Mouse (Mus musculus) urinary bladder, postnatal 25 days (tissue): ENCODE measurements around the gene Uba52.

ENCODE experiments used
- DNase-seq: peaks from one replicate; pipeline ENCODE4 v3.0.0; 2022; ENCODE audit warnings: low spot score

Gene Uba52

DNA sequence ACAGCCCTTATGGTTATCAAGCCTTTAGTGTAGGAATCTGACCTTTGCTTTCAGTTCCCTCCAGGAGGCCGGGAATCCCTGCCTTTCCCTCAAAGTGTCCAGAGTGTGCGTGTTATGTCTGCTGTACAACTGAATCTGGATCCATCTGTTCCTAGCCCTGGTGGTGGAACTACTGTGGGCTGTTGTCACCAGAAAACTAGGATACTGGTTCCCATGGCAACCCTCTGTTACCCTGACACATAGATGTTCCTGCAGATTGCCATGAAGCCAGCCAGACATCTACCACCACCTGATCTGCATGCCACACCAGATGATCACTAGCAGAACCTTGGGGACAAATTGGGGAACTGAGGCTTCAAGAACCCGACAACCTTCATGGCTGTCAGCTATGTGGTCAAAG is 28.7 kb downstream of the Uba52 start:
- DNase-seq = no peak

DNA sequence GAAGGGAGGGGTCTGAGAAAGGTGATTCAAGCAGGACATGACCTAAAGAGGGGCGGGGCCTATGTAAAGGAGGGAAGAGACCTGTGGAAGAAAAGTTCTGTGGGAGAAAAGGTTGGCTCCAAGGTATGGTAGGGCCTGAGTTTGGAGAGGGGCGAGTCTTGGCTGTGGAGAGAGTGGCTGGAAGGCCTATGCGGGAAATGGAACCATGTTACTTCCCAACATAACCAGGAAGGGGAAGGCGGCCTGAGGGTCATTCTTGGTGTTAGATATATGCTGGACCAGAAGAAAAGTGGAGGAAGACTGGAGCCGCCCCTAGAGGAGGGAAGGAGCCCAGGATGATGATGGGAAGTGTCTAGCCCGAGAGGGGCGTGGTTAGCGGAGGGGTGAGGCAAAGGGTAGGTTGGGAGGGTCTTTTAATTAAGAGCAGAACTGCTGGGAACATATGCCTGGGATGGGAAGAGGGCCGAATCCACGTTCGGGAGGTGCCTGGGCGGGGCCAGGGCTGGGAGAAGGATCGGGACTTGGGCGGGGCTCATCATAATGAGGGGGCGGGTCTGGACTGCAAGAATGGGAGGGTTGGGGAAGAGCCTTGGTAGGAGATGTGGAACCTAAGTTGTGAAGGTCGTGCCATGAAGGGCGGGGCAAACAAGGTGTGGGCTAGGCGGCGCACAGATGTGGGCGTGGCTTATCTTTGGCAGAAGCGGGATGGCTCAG is 33.2 kb downstream of the Uba52 start:
- DNase-seq = no peak

DNA sequence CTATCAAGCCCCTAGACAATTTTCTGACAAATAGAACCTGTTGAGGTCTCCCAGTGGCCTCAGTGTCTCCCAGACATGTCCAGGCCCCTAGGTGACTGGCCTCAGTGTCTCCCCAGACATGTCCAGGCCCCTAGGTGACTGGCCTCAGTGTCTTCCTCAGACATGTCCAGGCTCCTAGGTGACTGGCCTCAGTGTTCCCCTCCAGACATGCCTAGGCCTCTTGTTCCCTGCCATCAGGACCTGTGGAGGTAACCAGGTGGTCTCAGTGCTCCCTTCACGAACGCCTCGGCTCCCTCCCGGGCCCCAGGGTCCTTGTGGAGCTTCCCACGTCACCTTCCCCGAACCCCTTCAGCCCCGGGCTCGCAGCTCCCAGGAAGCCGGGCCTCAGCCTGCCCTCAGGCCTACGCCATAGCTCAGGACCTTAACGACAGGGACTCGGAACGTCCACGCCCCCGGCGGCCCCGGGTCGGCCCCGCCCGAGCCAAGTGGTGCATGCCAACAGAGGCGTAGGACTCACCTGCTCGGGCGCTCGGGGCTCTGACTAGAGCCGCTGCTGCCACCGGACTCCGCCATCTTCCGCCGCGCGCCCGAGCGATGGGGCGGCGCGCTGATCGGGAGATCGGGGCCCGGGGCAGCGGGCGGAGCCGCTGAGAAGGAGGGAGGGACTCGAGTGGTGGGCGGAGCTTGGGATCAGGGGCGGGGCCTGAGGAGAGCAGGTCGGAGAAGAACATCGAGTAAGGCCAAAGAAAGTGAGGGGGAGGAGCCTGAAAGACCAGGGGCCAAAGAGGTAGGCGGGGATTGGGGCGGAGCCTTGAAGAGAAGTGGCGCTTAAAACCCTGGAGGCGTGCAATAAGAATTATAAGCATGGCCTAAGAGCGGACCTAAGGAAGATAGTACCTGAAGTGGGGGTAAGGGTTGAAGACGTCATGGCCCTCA is 34.0 kb downstream of the Uba52 start, which contains the start of gene Klhl26:
Klhl26 (minus strand) TSS at position 636 of the 936 bp plus-strand sequence.
- DNase-seq = peak; percentile 97

DNA sequence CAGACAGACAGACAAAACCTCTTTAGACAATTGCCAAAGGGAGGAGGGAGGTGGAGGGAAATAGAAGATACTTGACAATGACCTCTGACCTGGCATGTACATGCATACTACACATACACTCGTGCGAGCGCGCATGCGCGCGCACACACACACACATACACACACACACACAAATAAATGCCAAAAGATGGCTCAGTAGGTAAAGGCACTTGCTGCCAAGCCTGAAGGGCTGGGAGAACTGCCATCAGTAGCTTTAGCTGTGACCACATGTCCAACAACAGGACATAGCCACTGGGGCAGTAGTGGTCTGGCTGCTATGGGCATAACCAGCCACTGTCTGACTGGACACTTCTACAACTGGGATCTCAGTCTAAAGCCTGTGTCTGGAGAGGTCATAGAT is 38.7 kb downstream of the Uba52 start:
- DNase-seq = no peak

DNA sequence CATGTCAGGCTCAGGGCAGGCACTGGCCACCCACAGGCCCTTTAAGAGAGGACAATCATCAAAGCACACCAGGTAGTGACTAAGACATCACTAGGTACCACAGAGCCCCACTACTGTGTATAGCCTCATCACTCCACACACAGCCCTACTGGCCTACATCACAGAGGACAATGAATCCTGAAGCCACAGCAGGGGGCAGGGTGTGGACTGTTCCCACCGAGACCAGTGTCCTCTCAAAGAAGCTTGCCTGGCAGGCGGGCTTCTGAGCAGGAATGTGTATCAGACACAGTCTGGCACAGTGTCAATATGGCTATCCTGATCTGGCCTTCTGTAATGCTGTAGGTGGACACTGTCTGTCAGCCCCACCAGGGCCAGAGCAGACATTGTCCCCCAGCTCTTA is 40.7 kb downstream of the Uba52 start:
- DNase-seq = no peak

DNA sequence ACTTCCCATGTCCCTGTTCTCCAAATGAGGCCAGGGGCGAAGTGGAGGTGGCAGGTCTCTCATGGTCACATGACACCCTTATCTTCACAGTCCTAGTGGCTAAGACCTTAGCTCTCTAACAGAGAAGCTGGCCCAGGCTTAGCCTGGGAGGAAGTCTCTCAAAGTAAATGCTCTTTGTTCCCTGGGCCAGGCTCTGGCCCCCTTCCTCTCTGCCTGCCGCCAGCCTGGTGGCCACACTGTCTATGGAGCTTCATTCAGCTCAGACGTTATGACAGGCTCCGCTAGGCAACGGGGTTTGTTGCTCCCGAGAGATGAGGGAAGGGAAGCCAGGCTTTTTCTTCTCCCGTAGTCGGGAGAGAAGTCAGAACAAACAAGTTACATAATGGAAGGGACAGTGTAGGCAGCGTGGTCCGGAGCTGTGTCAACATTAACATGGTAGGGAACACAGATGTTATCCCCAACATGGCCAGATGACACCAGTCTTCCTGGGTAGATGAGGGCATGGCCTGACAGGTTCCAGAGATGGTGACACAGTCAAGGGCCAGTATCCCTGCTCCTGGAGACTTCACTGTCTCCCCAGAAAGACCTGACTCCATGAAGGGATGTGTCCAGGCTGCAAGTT is 41.2 kb downstream of the Uba52 start:
- no peak for DNase-seq

DNA sequence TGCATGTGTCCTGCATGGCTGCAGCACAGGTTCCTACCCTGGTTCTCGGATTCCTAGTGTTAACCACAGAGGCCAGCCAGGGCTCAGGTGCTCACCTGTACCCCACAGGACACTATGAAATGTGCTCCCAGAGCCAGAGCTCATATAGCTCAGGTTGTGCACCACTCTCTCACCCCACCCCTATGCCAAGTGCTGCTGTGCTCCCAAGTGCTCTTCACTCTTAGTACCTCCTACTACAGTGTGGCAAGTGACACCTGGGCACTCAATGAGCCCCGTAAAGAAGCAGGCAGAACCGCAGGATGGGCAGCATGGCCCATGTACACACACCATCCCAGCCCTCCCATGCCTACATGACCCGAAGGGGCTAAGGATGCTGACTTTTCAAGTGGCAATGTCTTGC is 41.9 kb downstream of the Uba52 start:
- no peak for DNase-seq

DNA sequence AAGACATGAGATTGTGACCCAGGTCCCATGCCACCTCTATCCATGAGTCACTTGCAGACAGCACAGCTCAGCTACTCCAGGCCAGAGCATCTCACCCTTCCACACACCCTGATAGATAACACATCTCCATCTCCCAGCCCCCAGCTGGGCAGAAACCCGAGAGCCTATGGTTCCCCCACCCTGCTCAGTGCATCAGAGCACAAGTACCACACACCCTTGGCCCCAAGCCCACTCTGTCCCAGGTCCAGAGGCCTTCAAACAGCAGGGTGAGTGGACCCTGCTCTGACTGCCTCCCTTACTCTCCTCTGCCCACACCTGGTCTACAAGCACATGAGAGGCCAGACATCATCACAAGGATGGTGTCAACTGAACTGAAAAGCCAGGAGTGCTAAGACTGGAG is 42.7 kb downstream of the Uba52 start:
- no peak for DNase-seq

DNA sequence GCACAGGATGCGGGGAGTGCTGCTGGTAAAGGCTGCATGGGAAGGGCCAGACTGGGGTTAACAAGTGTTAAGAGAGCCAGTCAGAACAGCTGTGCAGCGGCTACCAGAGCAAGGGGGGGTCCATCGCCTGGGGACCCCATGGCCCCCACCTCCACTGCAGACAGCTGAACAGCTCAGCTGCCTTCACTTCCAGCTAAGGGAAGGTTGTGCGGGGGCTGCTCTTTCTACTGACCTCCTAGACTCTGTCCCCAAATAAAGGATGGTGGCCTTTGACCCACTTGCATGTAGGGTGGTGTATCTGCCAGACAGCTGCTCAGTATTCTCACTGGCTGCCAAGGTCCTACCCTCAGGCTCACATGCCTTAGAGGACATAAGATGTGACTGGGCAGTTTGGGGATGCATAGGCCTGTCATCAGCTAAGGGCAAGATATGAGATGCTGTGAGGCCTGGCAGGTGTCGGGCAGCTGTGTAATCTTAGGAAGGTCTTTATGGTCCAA is 43.3 kb downstream of the Uba52 start:
- no peak for DNase-seq

DNA sequence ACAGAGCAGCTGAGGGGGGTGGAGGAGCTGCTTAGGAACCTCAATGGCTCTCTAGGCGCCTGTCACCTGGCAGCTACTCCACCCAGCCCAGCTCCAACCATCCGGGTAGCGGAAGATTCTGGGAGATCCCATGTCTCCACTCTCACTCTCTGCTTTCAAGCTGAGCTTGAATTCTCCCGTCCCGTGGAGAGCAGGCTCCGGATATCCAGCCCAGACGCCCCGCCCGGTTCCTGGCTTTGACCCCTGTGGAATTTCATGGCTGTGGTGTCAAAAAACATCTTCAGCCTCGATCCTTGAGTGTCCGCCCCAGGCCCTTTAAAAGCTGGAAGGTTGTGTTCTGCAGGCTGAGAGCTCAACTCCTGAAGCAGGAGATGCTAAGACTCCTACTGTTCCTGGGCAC is 43.8 kb downstream of the Uba52 start:
- DNase-seq = no peak

DNA sequence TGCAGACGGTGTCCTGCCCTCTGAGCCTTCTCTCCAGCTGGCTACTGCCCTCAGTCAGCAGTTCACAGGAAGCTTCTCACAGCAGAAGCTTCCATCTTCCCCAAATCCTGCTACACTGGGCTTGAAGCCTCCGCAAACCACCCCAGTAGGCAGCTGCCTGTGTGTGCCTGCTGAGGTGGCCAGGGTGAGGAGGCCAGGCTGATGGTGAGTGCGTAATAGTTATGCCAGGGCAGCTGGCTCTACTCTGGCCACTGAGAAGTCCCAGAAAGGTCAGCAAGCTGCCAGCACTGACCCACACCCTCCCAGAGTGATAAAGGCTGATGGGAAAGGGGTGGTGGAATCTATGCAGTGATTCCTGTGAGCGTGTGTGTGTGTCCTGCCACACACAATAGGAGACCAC is 44.3 kb downstream of the Uba52 start:
- no peak for DNase-seq

DNA sequence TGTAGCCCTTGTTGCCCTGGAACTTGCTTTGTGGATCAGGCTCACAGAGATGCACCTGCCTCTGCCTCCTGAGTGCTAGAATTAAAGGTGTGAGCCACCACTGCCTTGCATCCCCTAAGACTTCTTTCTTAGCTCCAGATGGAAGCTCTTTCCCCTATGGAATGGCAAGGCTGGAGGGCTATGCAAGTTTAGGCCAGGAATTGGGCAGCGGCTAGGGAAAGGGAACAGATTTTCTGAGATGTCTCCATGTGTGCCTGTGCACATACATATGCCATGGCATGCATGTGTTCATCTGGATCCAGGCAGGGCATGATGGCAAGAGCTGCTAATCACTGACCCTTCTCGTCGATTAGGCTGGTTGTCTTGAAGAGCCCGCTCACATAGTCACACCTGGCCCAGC is 44.9 kb downstream of the Uba52 start:
- no peak for DNase-seq

DNA sequence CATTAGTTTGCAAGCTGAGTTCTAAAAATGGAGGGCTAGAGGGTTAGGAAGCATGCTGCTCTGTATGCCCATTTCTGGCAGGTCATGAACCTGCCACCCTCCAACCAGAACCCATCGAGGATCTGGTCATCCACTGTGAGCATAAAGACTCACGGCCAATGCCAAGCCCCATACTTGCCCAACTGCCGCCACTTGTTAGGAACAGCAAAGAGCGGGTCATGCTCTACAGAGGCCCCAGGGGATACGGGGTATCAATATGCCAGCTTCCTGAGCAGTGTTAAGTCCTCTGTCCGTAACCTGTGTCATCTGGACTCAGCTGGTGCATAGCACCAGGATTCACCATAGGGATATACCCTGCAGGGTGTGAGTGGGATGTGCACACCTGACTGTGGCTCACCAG is 46.4 kb downstream of the Uba52 start:
- DNase-seq = no peak

DNA sequence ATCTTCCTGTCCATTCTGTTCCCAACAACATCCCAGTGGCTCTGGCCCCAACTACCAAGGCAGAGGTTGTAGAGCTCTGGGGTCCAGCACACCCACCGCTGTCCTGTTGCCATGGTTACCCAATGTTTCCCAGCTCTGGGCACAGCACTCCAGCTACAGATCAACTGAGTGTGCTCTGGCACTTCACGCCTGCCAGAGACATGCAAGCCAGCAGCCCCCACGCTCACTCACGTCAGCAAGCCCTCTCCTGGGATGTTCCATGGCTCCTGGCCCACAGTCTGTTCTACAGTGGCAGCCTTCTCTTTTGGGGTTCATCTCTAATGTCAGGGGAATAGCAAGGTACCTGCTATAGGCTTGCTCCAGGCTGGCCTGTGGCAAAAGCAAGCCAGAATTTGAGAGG is 47.3 kb downstream of the Uba52 start:
- no peak for DNase-seq

DNA sequence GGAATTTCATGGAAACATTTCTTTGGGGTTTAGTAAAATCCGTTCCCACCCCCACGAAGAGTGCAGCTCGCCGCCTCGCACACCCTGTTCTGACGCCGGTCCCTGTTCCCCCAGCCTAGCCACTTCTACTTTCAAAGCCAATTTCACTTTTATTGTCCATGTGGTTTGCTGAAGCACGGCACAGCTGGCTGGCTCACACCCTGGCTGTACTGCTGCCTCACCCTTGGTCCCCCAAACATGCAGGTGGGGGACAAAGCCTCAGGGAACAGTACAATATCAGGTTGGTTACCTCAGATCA is 48.1 kb downstream of the Uba52 start:
- DNase-seq = no peak

DNA sequence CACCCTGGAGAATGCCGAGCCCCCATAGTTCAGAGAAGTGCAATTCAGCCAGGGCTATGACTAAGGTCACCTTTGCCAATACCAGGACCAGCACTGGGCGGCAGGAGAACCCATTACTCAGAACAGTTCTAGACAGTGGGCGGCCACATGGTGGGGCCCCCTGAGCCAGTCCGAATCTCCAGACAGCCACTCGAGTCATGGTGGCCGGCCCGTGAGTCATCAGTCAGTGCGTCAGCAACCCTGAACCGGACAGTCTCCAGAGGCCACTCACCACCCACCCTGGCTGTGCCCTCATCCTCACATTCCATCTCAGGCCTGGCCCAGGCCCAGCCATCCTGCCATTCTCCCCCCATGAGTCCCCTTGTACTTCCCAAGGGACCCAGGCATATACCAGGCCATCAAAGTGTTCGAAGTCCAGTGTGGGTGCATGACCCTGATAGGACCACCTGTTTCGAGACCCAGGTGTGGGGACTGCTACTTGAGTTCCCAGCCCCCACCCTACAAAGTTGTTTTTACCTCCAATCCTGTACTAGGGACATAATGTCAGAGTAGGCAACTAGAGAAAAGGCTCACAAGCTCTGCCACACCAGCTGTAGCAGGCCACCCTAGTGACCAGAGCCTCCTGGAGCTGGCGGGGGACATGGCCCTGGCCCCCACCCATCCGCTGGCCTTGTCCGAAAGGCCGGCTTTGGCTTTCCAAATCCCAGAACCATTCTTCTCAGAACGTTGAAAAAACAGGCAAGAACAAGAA is 48.7 kb downstream of the Uba52 start:
- no peak for DNase-seq

DNA sequence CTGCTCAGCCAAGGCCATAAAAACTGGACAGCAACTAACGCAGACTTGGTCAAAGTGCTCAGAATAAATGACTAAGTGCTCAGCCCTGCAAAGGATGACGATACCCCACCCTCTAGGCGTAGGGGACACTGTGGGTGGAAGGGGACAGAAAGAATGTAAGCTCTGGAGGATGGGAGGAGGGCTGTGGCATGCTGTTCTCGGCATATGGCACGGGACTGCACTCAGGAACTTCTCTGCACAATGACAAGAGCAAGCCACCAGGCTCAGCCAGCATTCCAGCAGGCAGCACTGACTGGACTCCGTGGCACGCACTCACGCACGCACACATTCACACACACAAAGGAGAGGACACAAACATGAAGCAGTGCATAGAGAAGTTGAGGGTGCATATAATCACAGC is 50.0 kb downstream of the Uba52 start:
- no peak for DNase-seq

DNA sequence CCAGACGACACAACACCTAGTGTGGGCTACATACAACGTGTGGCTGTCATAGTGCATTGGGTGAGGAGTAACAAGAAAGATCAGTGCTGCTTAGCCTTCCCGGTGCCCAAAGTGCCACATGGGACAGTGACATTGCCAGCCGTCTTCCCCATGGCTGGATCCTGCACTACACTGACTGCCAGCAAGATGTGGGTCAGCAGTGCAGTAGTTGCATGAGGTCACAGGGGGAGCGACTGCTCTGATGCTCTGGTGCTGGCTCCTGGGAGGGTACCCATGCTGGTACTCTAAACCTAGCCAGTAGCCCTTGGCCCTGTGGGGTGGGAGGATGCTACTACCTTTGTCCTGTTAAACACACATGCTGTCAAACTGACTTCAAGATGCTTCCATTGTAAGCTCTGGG is 50.4 kb downstream of the Uba52 start:
- no peak for DNase-seq

DNA sequence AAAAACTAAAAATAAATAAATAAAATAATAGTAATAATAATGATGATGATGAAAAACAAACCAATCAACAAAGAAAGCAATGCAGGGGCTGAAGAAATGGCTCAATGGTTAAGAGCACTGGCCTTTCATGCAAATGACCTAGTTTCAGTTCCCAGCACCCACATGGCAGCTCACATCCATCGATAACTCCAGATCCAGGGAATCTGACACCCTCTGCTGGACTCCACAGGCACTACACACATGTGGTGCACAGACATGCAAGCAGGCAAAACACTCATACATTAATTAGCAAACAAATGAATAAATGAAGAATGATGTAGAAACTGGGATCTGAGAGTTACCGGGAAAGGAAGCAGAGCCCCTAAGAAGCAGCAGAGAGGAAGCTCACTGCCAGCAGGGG is 51.0 kb downstream of the Uba52 start:
- no peak for DNase-seq

DNA sequence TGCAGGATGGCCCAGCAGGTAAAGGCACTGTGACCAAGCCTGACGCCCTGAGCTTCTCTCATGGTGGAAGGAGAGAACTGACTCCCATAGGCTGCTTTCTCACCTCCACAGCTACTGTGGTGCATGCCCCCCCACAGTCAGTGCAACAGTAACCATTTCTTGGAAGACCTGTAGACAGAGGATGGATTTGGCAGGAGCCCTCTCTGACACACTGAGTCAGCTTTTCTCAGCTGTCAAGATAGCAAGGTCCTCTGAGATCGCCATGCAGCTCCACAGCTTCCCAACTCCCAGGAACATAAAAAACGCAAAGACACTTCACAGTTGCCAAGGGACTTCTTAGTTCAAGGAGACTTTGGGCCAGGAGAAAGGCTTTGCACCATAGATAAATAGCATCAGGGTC is 52.1 kb downstream of the Uba52 start:
- no peak for DNase-seq
